Mouse (Mus musculus) ES-Bruce4 (cell line): Measurements from ENCODE around the gene Wrnip1. TPM values are rescaled to one million over a fixed set of nuclear protein-coding genes. Genes with fewer than 3 reads are reported as not detected.

ENCODE experiments used
- H3K27ac ChIP-seq: 2 replicates; pipeline ENCODE4 v1.5.1; 2012; ENCODE audit warnings: low read length, inconsistent platforms; ENCODE audit not compliant: insufficient read depth
- H3K27me3 ChIP-seq: 2 replicates; pipeline ENCODE4 v1.6.1; 2012; ENCODE audit warnings: mild to moderate bottlenecking, low read length, inconsistent platforms; ENCODE audit not compliant: control insufficient read depth, poor library complexity, insufficient read depth, severe bottlenecking
- H3K36me3 ChIP-seq: 2 replicates; pipeline ENCODE4 v1.6.1; 2012; ENCODE audit warnings: inconsistent platforms, mild to moderate bottlenecking, low read length, moderate library complexity; ENCODE audit not compliant: control insufficient read depth, poor library complexity, insufficient read depth, severe bottlenecking
- H3K4me1 ChIP-seq: one replicate; pipeline ENCODE4 v1.8.1; 2011; ENCODE audit warnings: low read length; ENCODE audit not compliant: control insufficient read depth, insufficient read depth
- H3K4me3 ChIP-seq: 2 replicates; pipeline ENCODE4 v1.5.1; 2011; ENCODE audit warnings: low read depth, mild to moderate bottlenecking, low read length
- H3K9ac ChIP-seq: 2 replicates; pipeline ENCODE4 v1.6.1; 2012; ENCODE audit warnings: low read depth, mild to moderate bottlenecking, inconsistent platforms; ENCODE audit not compliant: poor library complexity, severe bottlenecking
- H3K9me3 ChIP-seq: replicated peaks from 2 replicates; pipeline ENCODE4 v1.6.1; 2012; ENCODE audit warnings: mild to moderate bottlenecking, low read length, inconsistent platforms; ENCODE audit not compliant: control insufficient read depth, poor library complexity, insufficient read depth, severe bottlenecking
- CTCF ChIP-seq: IDR thresholded peaks from one replicate; pipeline ENCODE4 v1.8.1; 2011; ENCODE audit warnings: low read depth, low read length
- EP300 ChIP-seq: IDR thresholded peaks from 2 replicates; pipeline ENCODE4 v1.6.1; 2011; ENCODE audit warnings: low read depth, low read length; ENCODE audit not compliant: insufficient read depth
- POLR2A ChIP-seq: IDR thresholded peaks from one replicate; pipeline ENCODE4 v1.8.1; 2011; ENCODE audit warnings: low read length; ENCODE audit not compliant: insufficient read depth
- polyA plus RNA-seq: library from polyadenylated mRNA; stranded (reverse); fragments of >200 nt; gene quantifications from 2 replicates; pipeline ENCODE4 v1.2.4, GENCODE M21; 2011; ENCODE audit warnings: low read depth; ENCODE audit not compliant: missing spikeins, insufficient read depth, insufficient read length

The Wrnip1 gene
- polyA plus RNA-seq, 1 experiment, result 21.5 TPM

DNA sequence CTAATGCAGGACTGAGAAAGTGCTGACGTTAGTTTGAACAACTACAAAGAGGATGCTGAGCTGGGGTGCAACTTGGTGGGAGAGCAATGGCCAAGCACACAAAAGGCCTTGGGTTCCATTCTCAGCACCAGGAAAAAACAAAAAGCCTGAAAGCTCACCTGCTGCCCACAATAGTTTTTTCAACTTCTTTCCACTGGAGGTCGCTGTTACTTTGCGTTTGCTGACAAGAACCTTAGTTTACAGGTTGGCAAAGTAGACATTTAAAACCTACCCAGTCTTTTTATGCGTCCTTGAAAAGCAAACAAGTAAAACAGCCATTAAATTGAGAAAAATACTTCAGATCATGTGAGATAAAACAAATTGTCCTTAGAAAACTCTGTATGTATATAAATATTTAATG lies 33.7 kb upstream of the Wrnip1 start:
- H3K4me1 ChIP-seq, result no peaks in the 10 kb centered on the region
- TF ChIP-seq POLR2A, result no peak
- TF ChIP-seq CTCF, result peak; percentile 9

DNA sequence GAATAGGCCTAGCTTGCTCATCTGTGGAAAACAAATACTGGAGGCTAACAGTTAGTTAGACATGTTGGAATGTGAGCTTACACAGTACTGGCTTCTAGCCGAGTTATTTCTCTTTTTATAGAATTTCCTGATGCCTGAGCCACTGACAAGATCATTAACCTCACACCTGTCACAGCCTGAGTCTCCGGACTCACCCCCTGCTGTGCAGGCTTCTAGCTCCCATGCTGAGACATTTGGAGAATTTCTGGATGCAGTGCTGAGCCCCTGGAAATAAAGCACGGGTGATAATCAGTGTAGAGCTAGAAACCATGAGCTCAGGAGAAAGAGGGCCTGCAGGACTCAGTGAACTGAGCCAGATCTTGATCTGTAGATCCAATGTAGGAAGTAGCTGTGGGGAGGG lies 31.9 kb upstream of the Wrnip1 start:
- Histone ChIP-seq H3K9me3 (no peaks in the 10 kb centered on the region), H3K27ac (no peak overlapping the region)
- no peak for TF ChIP-seq EP300
- no peak for TF ChIP-seq CTCF
- no peak for TF ChIP-seq POLR2A

More for the DNA sequence above, 33.7 kb upstream of the Wrnip1 start:
- Histone ChIP-seq H3K4me3 (no peak overlapping the region), H3K36me3 (no peaks in the 10 kb centered on the region), H3K27me3 (no peaks in the 10 kb centered on the region), H3K9me3 (no peaks in the 10 kb centered on the region), H3K27ac (no peak overlapping the region), H3K9ac (no peak overlapping the region)

DNA sequence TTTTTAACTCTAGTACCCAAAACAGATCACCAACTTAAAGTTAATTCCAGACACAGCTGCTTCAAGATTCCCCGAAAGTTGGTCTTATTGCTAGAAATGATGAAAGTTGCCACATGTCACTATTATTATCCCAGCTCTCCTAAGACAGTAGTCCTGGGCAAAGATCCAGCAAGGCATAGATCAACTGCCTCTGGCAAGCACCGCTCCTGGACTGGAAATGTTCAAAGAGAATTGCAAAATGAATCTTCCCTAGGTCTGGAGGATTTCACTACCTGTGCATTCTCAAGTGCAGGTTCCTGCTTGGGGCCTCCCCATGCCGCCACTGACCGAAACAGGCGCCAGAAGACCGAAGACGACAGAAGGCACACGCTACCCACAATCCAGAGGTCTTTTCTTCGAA lies 25.9 kb upstream of the Wrnip1 start:
- Histone ChIP-seq H3K27me3 (no peaks in the 10 kb centered on the region), H3K27ac (no peak overlapping the region), H3K4me3 (no peak overlapping the region), H3K9ac (no peak overlapping the region), H3K36me3 (no peaks in the 10 kb centered on the region), H3K4me1 (no peaks in the 10 kb centered on the region), H3K9me3 (no peaks in the 10 kb centered on the region)
- TF ChIP-seq CTCF (no peak), EP300 (no peak), POLR2A (no peak)

More for the DNA sequence above, 31.9 kb upstream of the Wrnip1 start:
- Histone ChIP-seq H3K36me3 (no peaks in the 10 kb centered on the region), H3K4me1 (no peaks in the 10 kb centered on the region), H3K4me3 (no peak overlapping the region), H3K27me3 (no peaks in the 10 kb centered on the region), H3K9ac (no peak overlapping the region)

DNA sequence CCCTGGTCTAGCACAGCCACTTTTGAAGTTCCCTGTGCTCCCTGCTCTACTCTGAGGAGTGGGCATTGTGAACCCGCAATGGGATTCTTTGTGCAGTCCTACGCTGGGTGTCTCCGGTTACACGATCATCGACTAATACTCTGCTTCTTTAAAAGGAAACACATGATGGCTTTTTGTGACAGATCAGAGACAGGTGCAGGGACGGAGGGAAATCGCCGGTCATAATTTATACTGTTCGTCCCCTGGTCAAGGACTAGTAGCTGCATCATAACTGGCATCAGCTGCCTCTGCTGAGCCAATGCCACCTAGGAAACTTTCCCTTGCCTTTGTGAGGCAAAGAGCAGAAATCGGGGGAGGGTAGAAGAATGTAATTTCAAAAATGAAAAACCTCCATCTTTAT lies 25.5 kb upstream of the Wrnip1 start:
- H3K36me3 ChIP-seq, result no peaks in the 10 kb centered on the region
- TF ChIP-seq POLR2A (no peak), EP300 (no peak), CTCF (no peak)
- no peaks in the 10 kb centered on the region for H3K4me1 ChIP-seq
- no peak overlapping the region for H3K9ac ChIP-seq
- no peak overlapping the region for H3K4me3 ChIP-seq
- no peak overlapping the region for H3K27ac ChIP-seq
- H3K27me3 ChIP-seq, result no peaks in the 10 kb centered on the region
- H3K9me3 ChIP-seq, result no peaks in the 10 kb centered on the region

DNA sequence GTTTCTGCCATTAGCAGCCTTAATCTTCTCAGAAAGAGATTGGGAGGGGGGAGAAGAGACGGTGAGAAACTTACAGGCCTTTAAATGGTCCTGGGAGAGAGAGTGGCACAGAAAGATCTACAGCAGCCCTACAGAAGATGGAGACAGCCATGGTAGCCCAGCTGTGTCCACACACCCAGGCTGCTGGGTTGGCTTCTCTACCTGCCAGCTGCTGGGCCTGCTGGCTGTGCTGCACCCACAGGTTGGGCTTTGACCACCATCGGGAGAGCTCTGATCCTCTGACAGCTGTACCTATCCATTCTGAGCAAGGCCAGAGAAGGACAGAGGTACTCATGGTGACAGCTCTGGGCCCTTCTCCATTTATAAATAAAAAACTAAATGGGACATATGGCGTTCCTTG lies 23.0 kb upstream of the Wrnip1 start:
- Histone ChIP-seq H3K27ac (no peak overlapping the region), H3K4me1 (no peaks in the 10 kb centered on the region), H3K27me3 (no peaks in the 10 kb centered on the region), H3K4me3 (no peak overlapping the region), H3K9me3 (no peaks in the 10 kb centered on the region), H3K9ac (no peak overlapping the region), H3K36me3 (no peaks in the 10 kb centered on the region)
- no peak for TF ChIP-seq POLR2A

DNA sequence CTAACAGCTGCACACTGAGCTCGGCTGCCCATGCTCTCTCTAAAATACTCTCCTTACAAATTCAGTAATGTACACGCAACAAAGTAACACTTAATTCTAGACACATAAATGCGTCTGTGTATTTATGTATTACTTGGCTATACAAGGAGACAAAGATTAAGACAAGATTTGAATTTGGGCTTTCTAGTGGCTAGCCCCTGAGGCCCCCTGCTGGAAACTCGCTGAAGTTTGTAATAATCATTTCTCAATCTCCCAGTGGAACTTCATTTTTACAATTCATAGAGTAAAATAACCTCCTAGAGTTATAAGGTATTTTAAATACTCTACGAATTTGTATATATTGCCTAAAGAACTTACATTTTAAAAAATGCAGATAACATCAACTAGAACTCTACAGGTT lies 18.8 kb upstream of the Wrnip1 start:
- Histone ChIP-seq H3K4me3 (no peak overlapping the region), H3K4me1 (no peaks in the 10 kb centered on the region), H3K27ac (no peak overlapping the region), H3K9ac (no peak overlapping the region), H3K9me3 (no peaks in the 10 kb centered on the region), H3K36me3 (no peaks in the 10 kb centered on the region), H3K27me3 (no peaks in the 10 kb centered on the region)
- TF ChIP-seq CTCF, result no peak
- TF ChIP-seq EP300, result no peak
- TF ChIP-seq POLR2A, result no peak

DNA sequence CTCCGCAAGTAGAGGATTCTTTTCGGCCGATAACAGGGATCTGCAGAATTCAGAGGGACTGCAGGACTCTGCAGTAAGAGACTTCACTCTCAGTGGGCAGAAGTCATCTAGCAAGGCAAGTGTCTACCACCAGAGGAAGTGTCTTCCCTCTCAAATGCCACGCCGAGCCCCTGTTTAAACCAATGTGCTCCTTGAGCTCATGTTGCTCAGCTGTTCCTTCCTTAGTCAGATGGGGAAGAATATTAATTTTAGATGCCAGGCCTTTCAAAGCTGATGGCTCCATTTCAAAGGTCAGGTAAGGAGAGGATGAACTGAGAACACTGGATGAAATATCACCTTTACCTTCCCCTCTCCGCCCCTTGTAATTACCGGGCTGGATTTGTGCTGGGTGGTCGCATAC lies 18.0 kb upstream of the Wrnip1 start, which contains the start of gene Mylk4:
Gene Mylk4, minus strand, starts transcription at position 139 of the 400 bp plus-strand sequence.
- TF ChIP-seq POLR2A (no peak), CTCF (no peak), EP300 (no peak)
- Histone ChIP-seq H3K36me3 (no peaks in the 10 kb centered on the region), H3K9ac (no peak within 1 kb of the TSS), H3K4me3 (no peak within 1 kb of the TSS), H3K27ac (no peak within 1 kb of the TSS), H3K4me1 (no peaks in the 10 kb centered on the region), H3K9me3 (no peaks in the 10 kb centered on the region), H3K27me3 (no peaks in the 10 kb centered on the region)
